10 mouse cellular contexts compared by ENCODE assay signal in the genomic region with DNA sequence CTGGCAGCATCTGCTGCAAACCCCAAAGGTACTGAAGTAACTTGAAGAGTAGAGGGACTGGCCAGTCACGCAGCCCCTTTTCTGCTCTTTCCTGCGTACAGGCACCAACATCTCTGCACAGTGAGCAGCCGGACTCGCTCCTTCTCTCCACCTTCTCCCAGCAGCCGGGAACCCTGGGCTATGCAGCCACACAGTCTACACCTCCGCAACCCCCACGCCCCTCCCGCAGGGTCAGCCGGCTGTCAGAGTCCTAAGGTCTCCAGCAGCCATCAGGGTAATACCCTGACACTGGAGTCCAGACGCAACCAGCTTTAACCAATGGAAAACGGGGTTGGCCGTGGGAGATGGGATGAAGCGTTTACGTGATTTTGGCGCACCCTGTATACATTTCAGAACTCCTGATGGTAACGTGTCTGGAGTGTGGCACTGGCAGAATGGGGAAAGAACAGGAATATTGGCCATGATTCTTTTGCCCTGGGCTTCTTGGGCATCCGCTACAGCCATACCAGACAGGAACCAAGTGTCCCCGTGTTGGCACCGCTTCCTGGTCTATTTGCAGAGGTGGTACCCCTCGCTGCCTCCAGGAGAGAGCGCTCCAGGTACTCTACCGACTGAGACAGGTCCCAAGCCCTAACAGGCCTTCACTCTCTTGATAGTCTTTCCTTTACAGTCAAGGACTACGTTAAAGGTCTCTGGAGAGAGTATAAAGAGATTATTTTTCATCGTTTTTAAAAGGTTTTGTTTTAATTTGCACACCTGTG. TPM values are rescaled to one million over a fixed set of nuclear protein-coding genes. Genes with fewer than 3 reads are reported as not detected.
DNase-seq lines count a peak whose midpoint lies in the region; ATAC-seq lines count a peak whose summit lies in the region.
"Had no signal": no experiment of that assay in that cellular context is flagged by ENCODE, and none has a peak within 500 bp of the region (broad histone marks: within the 10 kb centered on the region; RNA-seq: fewer than 3 reads in every experiment).

No protein-coding gene starts in this region.

- no peak for DNase-seq in cerebellum, postnatal 4 days (ENCODE audit: low spot score in 2 of 2)
- no peak for DNase-seq in lung, postnatal 4 days
- DNase-seq in limb, embryonic 11.5 days (ENCODE audit: low spot score): no peak
- DNase-seq in layer of hippocampus, adult 8-10 months (ENCODE audit: low spot score in 2 of 2): no peak
- no peak for DNase-seq in gastrocnemius, postnatal 25 days

- ATAC-seq in cerebellum, adult (ENCODE audit: insufficient number of reproducible peaks, low FRiP score, low TSS enrichment): 0 out of 2 replicates have a peak, but pooled peaks have one; percentile 36
- peak; percentile 34; the same call in 1 of the 2 replicates for ATAC-seq in lung, embryonic 16.5 days (ENCODE audit: low read depth)
- no peak for ATAC-seq in limb, embryonic 11.5 days (ENCODE audit: insufficient number of reproducible peaks, low FRiP score, low TSS enrichment, low read depth)
- ATAC-seq in neural tube, embryonic 14.5 days (ENCODE audit: low read depth): 0 out of 2 replicates have a peak, but pooled peaks have one; percentile 49

- WGBS in lung, embryonic 16.5 days: 22% methylated on average over 24 of the region's 24 CpGs
- WGBS in limb, embryonic 11.5 days: 27% methylated on average over 24 of the region's 24 CpGs
- 33% methylated on average over 24 of the region's 24 CpGs for WGBS in neural tube, embryonic 14.5 days

- H3K27ac ChIP-seq in lung, embryonic 16.5 days (ENCODE audit: low read length): no peak overlapping the region
- no peak overlapping the region for H3K27ac ChIP-seq in limb, embryonic 11.5 days (replicated peaks; ENCODE audit: low read depth, low read length)
- H3K27ac ChIP-seq in neural tube, embryonic 14.5 days (ENCODE audit: low read depth, low read length): no peak overlapping the region
- H3K27ac ChIP-seq: macrophage had no signal

- no peaks in the 10 kb centered on the region; the same call in 1 of the 2 replicates for H3K4me1 ChIP-seq in lung, embryonic 16.5 days (replicated peaks; ENCODE audit: control insufficient read depth, insufficient read depth, low read length)
- peaks cover 1% of the 10 kb centered on the region; the same call in 1 of the 2 replicates for H3K4me1 ChIP-seq in limb, embryonic 11.5 days (ENCODE audit: control insufficient read depth, insufficient read depth, low read length)
- peaks cover 3% of the 10 kb centered on the region; the same call in 1 of the 2 replicates for H3K4me1 ChIP-seq in neural tube, embryonic 14.5 days (ENCODE audit: control insufficient read depth, insufficient read depth, low read length)

- H3K27me3 ChIP-seq in lung, embryonic 16.5 days (ENCODE audit: control insufficient read depth, insufficient read depth, low read depth, low read length): no peaks in the 10 kb centered on the region; the same call in 1 of the 2 replicates
- H3K27me3 ChIP-seq in limb, embryonic 11.5 days (ENCODE audit: control insufficient read depth, insufficient read depth, low read length): 0 out of 2 replicates have a peak, but pooled peaks cover 3% of the 10 kb centered on the region
- H3K27me3 ChIP-seq in neural tube, embryonic 14.5 days (ENCODE audit: control insufficient read depth, insufficient read depth, low read length): no peaks in the 10 kb centered on the region

- H3K9me3 ChIP-seq in lung, embryonic 16.5 days (ENCODE audit: control insufficient read depth, low read length): no peaks in the 10 kb centered on the region
- no peaks in the 10 kb centered on the region for H3K9me3 ChIP-seq in limb, embryonic 11.5 days (ENCODE audit: control insufficient read depth, low read length)
- no peaks in the 10 kb centered on the region for H3K9me3 ChIP-seq in neural tube, embryonic 14.5 days (ENCODE audit: control insufficient read depth, low read length)

- peak overlapping the region; percentile 7; the same call in 1 of the 2 replicates for H3K4me2 ChIP-seq in lung, embryonic 16.5 days (ENCODE audit: low read depth, low read length)
- H3K4me2 ChIP-seq in limb, embryonic 11.5 days (ENCODE audit: low read depth, severe bottlenecking): peak overlapping the region; percentile 44
- peak overlapping the region; percentile 41 for H3K4me2 ChIP-seq in neural tube, embryonic 14.5 days (ENCODE audit: low read depth, low read length)

- H3K9ac ChIP-seq in lung, embryonic 16.5 days (ENCODE audit: low read length): no peak overlapping the region
- no peak overlapping the region for H3K9ac ChIP-seq in limb, embryonic 11.5 days (ENCODE audit: low read length)
- H3K9ac ChIP-seq in neural tube, embryonic 14.5 days (replicated peaks; ENCODE audit: low read depth, low read length): 0 out of 2 replicates have a peak overlapping the region, but pooled peaks have one; percentile 11

- no peaks in the 10 kb centered on the region for H3K36me3 ChIP-seq in lung, embryonic 16.5 days (ENCODE audit: control insufficient read depth, insufficient read depth, low read length)
- no peaks in the 10 kb centered on the region for H3K36me3 ChIP-seq in limb, embryonic 11.5 days (ENCODE audit: control insufficient read depth, insufficient read depth, low read length)
- no peaks in the 10 kb centered on the region for H3K36me3 ChIP-seq in neural tube, embryonic 14.5 days (ENCODE audit: control insufficient read depth, insufficient read depth, low read length)

- H3K4me3 ChIP-seq in lung, embryonic 16.5 days (ENCODE audit: low read length): no peak overlapping the region
- H3K4me3 ChIP-seq in limb, embryonic 11.5 days (ENCODE audit: low read depth, low read length): peak overlapping the region; percentile 19; the same call in 1 of the 2 replicates
- no peak overlapping the region for H3K4me3 ChIP-seq in neural tube, embryonic 14.5 days (ENCODE audit: low read depth, low read length)
- H3K4me3 ChIP-seq: erythroblast, embryonic 14.5 days had no signal

RNA-seq across cellular contexts. Expression of a gene that starts 5.7 kb away (rescaled TPM):
- polyA plus RNA-seq in lung, embryonic 16.5 days (2015; fragmentation: Nextera tagmentation; extraction: Ambion mirVana): 449 and 553 TPM in 2 replicates
- polyA plus RNA-seq in limb, embryonic 11.5 days (2014; fragmentation: Nextera tagmentation; extraction: Ambion mirVana): 585 and 598 TPM in 2 replicates
- polyA plus RNA-seq in neural tube, embryonic 14.5 days (2014; fragmentation: Nextera tagmentation; extraction: Ambion mirVana): 385 TPM in 2 replicates
- total RNA-seq in layer of hippocampus, adult 8-10 months (2022): 100 to 1,000 TPM; 451 to 581 (median 500) TPM
- 100 to 1,000 TPM; 500 to 523 TPM for total RNA-seq in gastrocnemius, postnatal 25 days (2021)
